Mouse (Mus musculus): ENCODE data around the gene Ebf1.

Gene Ebf1

GRCm38 (mm10) chr11:45055744-45056610 is 438.9 kb downstream of the Ebf1 start:
- no peak for DNase-seq (ENCODE audit: low spot score)
